Mouse (Mus musculus): ENCODE measurements at regions not wholly inside any gene's neighbourhood (a gene's known extent, or its start where the extent isn't known, plus 50 kb on each side); places are given as distances from the start of the nearest gene placed in this dataset.

DNA sequence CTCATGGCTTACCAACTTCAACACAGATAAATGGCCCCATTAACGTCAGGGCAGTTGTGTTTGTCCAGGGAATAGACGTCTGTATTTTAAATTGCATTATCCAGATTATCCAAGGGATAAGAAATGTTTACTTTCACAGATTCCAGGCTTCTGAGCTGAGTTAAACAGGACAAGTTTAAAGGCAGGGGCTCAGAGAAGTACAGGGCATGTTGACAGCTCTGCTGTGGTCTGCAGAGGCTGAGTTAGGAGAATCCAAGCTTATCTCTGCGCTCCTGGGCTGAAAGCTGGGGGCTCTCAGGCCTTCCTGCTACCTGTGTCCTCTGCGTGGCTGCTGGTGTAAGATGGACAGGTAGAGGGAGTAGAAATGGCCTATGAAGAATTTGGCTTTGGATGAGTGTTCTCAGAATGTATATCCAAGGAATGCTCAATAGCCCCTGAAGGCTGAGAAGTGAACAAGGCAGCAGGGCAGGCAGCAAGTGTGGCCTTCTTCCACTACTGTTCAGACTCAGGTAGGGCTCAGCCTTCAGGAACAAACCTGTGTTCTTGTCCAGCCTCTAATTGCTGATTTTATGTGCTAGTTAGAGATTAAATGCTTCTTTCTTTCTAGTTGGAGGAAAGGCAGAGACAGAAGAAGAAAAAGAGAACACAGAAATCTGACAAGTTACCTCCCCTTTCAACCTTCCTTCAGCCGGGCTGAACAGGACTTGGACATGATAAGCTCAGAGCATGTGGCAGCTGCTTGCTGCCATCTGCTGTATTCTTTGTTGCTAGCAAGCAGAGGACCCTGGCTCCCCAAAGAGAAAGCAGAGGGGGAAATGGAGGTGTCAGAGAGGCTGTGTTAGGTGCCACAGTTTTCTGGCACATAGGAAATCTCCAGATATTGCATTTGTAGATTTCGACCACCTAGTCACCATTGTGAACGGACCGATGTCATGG, 77.9 kb upstream of the Grem2 start:
- peak; percentile 53 for DNase-seq

DNA sequence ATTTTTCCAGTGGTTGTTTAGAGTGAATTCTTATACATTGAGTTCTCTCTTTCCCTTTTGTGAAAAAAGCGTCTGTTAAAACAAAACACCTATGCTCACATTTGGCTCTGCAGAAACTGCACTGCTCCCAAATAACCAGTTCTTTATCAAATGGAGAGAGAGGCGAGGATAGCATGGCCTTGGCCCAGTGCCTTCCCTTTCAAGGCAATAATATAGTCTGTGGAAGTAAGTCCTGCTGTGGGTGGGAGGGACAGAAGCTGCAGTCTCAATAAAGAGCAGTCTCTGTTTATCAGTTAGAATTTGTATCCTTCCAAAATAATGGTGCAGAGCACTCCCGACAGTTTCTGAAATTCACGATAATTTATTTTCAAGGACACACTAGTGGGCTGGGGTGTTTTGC, 70.9 kb upstream of the Grem2 start:
- DNase-seq = no peak

DNA sequence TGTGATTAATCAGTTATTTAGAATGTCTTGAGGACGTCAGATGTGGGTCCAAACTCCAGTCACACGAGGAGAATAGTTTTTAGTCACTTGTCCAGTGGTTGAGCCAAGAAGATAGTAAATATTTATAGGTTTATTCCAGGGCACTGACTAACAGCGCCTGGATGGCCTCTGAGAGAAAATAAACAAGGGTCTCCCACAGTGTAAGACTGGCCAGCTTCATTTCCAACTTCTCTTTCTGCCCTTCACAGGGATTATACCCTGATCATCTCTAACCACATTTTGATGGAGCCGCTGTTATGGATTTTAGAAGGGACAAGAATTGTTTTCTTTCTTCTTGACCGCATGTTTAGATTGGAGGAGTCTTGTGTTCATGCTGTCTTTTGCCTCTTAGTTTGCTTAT, 67.0 kb upstream of the Grem2 start:
- DNase-seq = no peak

DNA sequence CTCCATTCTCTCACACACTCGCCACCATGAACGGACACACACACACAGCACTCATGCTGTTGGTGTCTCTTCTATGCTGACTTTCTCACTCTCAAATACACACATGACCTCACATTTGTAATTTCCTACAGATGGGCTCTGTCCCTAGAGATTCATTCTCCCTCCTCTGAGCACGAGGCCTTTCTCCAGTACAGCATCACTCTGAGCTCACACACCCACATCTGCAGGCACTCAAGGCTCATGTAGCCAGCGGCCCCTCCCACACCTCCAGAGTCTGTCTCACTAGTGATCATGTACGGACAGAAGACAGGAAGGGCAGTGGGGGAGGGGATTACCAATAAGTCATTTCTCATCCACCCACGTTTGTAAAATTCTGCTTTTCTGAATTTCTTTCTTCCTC, 50.3 kb upstream of the Grem2 start:
- DNase-seq = no peak
